Mouse (Mus musculus): Measurements from ENCODE around the gene Atg7. TPM values are rescaled to one million over a fixed set of nuclear protein-coding genes. Genes with fewer than 3 reads are reported as not detected.

Gene Atg7
- total and polyA plus RNA-seq, 3 experiments: 11.1 to 15.7 (median 14.8) TPM

DNA sequence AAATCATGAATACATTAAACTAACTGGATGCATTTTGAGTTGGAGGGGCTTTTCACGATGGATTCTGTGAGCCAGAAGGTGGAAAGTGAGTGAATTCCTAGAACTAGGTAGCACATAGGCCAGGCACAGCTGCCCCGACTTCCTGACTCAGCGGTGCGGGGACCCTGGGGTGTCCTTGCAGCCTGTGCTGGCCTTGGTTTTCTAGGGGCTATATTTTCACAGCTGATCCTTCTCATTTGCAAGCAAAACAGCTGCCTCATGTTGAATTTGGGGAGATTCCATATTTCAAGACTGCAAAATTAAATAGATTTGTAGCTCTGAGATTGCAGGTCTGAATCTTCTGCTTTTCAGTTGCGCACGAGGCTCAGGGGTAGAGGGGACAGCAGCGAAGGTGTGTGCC is 139.6 kb downstream of the Atg7 start:
- DNase-seq (ENCODE audit: extremely low read depth): no peak
- Histone ChIP-seq H3K9me3 (replicated peaks; ENCODE audit: low read length) (peaks cover 2% of the 10 kb centered on the region), H3K4me1 (ENCODE audit: control insufficient read depth in 1 of 2, insufficient read depth in 2 of 2) (peaks cover 33 to 94% of the 10 kb centered on the region in 2 experiments), H3K4me2 (ENCODE audit: insufficient read depth, low read depth, poor library complexity, severe bottlenecking) (no peak overlapping the region), H3K4me3 (replicated peaks in 1 of 3; ENCODE audit: low read depth in 2 of 3, low read length in 2 of 3, poor library complexity in 1 of 3) (peak overlapping the region in 1 of 3 experiments; percentile 3), H3K36me3 (replicated peaks in 1 of 2; ENCODE audit: control insufficient read depth in 1 of 2, insufficient read depth in 1 of 2, low read length in 1 of 2) (no peaks in the 10 kb centered on the region), H3K27ac (ENCODE audit: insufficient read depth, low read depth) (peak overlapping the region; percentile 66), H3K9ac (ENCODE audit: insufficient read depth, low read depth) (no peak overlapping the region), H3K79me2 (replicated peaks; ENCODE audit: control insufficient read depth, extremely low read depth, insufficient read depth, poor library complexity, severe bottlenecking) (no peaks in the 10 kb centered on the region), H3K27me3 (replicated peaks) (no peaks in the 10 kb centered on the region)
- dilution Hi-C loops (cut with MboI; ENCODE audit: extremely low pct_ligation_motif_present, extremely low pct_unique_long_range_greater_than_20kb, low sequenced_read_pairs): no loop called here
- TF ChIP-seq SMC3 (IDR thresholded peaks at IDR 0.05; ENCODE audit: low read depth, low read length): no peak
- no peak; the same call in 1 of the 2 replicates for TF ChIP-seq ETS1 (conservative IDR thresholded peaks at IDR 0.05; ENCODE audit: low read depth, low read length)
- TF ChIP-seq MAFK (IDR thresholded peaks at IDR 0.05; ENCODE audit: insufficient replicate concordance, low read length): no peak
- no peak for TF ChIP-seq TCF12 (IDR thresholded peaks at IDR 0.05; ENCODE audit: low read depth, low read length)
- TF ChIP-seq E2F4 (IDR thresholded peaks at IDR 0.05; ENCODE audit: insufficient replicate concordance, low read depth, low read length): no peak
- in situ Hi-C loops (cut with MboI; ENCODE audit: low pct_ligation_motif_present, low pct_unique_long_range_greater_than_20kb, low sequenced_read_pairs): no loop called here

DNA sequence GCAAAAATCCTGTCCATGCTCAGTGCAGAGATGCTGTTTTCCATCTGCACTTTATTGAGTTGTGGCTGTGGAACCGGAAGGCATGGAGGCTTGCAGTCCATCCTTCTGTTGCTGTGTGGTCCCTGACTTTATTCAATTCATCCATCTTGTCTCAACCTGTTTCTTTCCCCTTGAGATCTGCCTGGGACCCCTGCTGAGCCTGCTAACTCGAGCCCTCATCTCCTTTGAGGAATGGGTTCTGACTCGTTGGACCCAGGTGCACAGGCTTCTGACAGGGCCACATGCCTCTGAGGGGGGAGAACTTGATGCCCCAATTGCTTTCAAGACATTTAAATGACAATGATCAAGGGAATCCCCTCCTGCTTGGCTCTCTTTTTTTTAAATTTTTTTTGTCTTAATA is 143.6 kb downstream of the Atg7 start:
- DNase-seq (ENCODE audit: extremely low read depth): no peak
- H3K79me2 ChIP-seq (replicated peaks; ENCODE audit: control insufficient read depth, extremely low read depth, insufficient read depth, poor library complexity, severe bottlenecking): no peaks in the 10 kb centered on the region
- no peak overlapping the region for H3K4me3 ChIP-seq (replicated peaks in 1 of 3; ENCODE audit: low read depth in 2 of 3, low read length in 2 of 3, poor library complexity in 1 of 3)
- no peaks in the 10 kb centered on the region for H3K36me3 ChIP-seq (replicated peaks in 1 of 2; ENCODE audit: control insufficient read depth in 1 of 2, insufficient read depth in 1 of 2, low read length in 1 of 2)
- TF ChIP-seq ZNF384 (IDR thresholded peaks at IDR 0.05; ENCODE audit: low read depth, low read length): peak; percentile 67; the same call in 1 of the 2 replicates
- TF ChIP-seq ELF1 (IDR thresholded peaks at IDR 0.05; ENCODE audit: low read depth, low read length): no peak
- no peak overlapping the region for H3K27ac ChIP-seq (ENCODE audit: insufficient read depth, low read depth)
- in situ Hi-C loops (cut with MboI; ENCODE audit: low pct_ligation_motif_present, low pct_unique_long_range_greater_than_20kb, low sequenced_read_pairs) (no loop called here), dilution Hi-C loops (cut with MboI; ENCODE audit: extremely low pct_ligation_motif_present, extremely low pct_unique_long_range_greater_than_20kb, low sequenced_read_pairs) (no loop called here)
- H3K4me2 ChIP-seq (ENCODE audit: insufficient read depth, low read depth, poor library complexity, severe bottlenecking): no peak overlapping the region
- peaks cover 45 to 97% of the 10 kb centered on the region in 2 experiments for H3K4me1 ChIP-seq (ENCODE audit: control insufficient read depth in 1 of 2, insufficient read depth in 2 of 2)
- no peak overlapping the region for H3K9ac ChIP-seq (ENCODE audit: insufficient read depth, low read depth)
- no peaks in the 10 kb centered on the region for H3K9me3 ChIP-seq (replicated peaks; ENCODE audit: low read length)
- no peaks in the 10 kb centered on the region for H3K27me3 ChIP-seq (replicated peaks)

GRCm38 (mm10) chr6:114787606-114788005 is 144.7 kb downstream of the Atg7 start:
- H3K27ac ChIP-seq (ENCODE audit: insufficient read depth, low read depth): no peak overlapping the region
- H3K4me1 ChIP-seq (ENCODE audit: control insufficient read depth in 1 of 2, insufficient read depth in 2 of 2): peaks cover 43 to 94% of the 10 kb centered on the region in 2 experiments
- dilution Hi-C loops (cut with MboI; ENCODE audit: extremely low pct_ligation_motif_present, extremely low pct_unique_long_range_greater_than_20kb, low sequenced_read_pairs): no loop called here

More at GRCm38 (mm10) chr6:114787606-114788005, 144.7 kb downstream of the Atg7 start:
- DNase-seq (ENCODE audit: extremely low read depth): no peak
- Histone ChIP-seq H3K9ac (ENCODE audit: insufficient read depth, low read depth) (no peak overlapping the region), H3K36me3 (replicated peaks in 1 of 2; ENCODE audit: control insufficient read depth in 1 of 2, insufficient read depth in 1 of 2, low read length in 1 of 2) (no peaks in the 10 kb centered on the region), H3K4me3 (replicated peaks in 1 of 3; ENCODE audit: low read depth in 2 of 3, low read length in 2 of 3, poor library complexity in 1 of 3) (no peak overlapping the region), H3K79me2 (replicated peaks; ENCODE audit: control insufficient read depth, extremely low read depth, insufficient read depth, poor library complexity, severe bottlenecking) (no peaks in the 10 kb centered on the region), H3K9me3 (replicated peaks; ENCODE audit: low read length) (no peaks in the 10 kb centered on the region), H3K27me3 (replicated peaks) (no peaks in the 10 kb centered on the region), H3K4me2 (ENCODE audit: insufficient read depth, low read depth, poor library complexity, severe bottlenecking) (no peak overlapping the region)
- TF ChIP-seq ZC3H11A (IDR thresholded peaks at IDR 0.05; ENCODE audit: low read depth, low read length) (no peak), EP300 (IDR thresholded peaks at IDR 0.05; ENCODE audit: low read length) (no peak), MAX (IDR thresholded peaks at IDR 0.05; ENCODE audit: low read length) (no peak), ETS1 (conservative IDR thresholded peaks at IDR 0.05; ENCODE audit: low read depth, low read length) (no peak), JUN (IDR thresholded peaks at IDR 0.05; ENCODE audit: insufficient read depth, low read depth, low read length) (no peak), SIN3A (IDR thresholded peaks at IDR 0.05; ENCODE audit: low read length) (no peak), ZNF384 (IDR thresholded peaks at IDR 0.05; ENCODE audit: low read depth, low read length) (no peak), JUND (conservative IDR thresholded peaks at IDR 0.05; ENCODE audit: low read depth, low read length) (no peak), CHD1 (IDR thresholded peaks at IDR 0.05; ENCODE audit: low read depth, low read length) (no peak), USF2 (conservative IDR thresholded peaks at IDR 0.05; ENCODE audit: low read depth, low read length) (no peak), MXI1 (IDR thresholded peaks at IDR 0.05; ENCODE audit: low read depth, low read length) (no peak), MEF2A (IDR thresholded peaks at IDR 0.05; ENCODE audit: borderline replicate concordance, low read depth, low read length) (no peak), MAFK (IDR thresholded peaks at IDR 0.05; ENCODE audit: insufficient replicate concordance, low read length) (no peak), MAZ (IDR thresholded peaks at IDR 0.05; ENCODE audit: low read depth, low read length) (no peak), PAX5 (IDR thresholded peaks at IDR 0.05; ENCODE audit: low read length) (no peak), HCFC1 (IDR thresholded peaks at IDR 0.05; ENCODE audit: low read depth, low read length) (no peak), TCF12 (IDR thresholded peaks at IDR 0.05; ENCODE audit: low read depth, low read length) (no peak), POLR2A (IDR thresholded peaks at IDR 0.05; ENCODE audit: low read depth, low read length) (no peak), KAT2A (IDR thresholded peaks at IDR 0.05; ENCODE audit: insufficient replicate concordance, low read length) (no peak)
- in situ Hi-C loops (cut with MboI; ENCODE audit: low pct_ligation_motif_present, low pct_unique_long_range_greater_than_20kb, low sequenced_read_pairs): no loop called here
